14 mouse cellular contexts compared by ENCODE assay signal in genomic region chr2:33220674-33221338, GRCm38 (mm10). TPM values are rescaled to one million over a fixed set of nuclear protein-coding genes. Genes with fewer than 3 reads are reported as not detected.
DNase-seq lines count a peak whose midpoint lies in the region; ATAC-seq and TF ChIP-seq lines count a peak whose summit lies in the region.
"Had no signal": no experiment of that assay in that cellular context is flagged by ENCODE, and none has a peak within 500 bp of the region (broad histone marks: within the 10 kb centered on the region; RNA-seq: fewer than 3 reads in every experiment).

No protein-coding gene starts in this region.

- H3K9ac ChIP-seq in embryonic facial prominence, embryonic 11.5 days (replicated peaks; ENCODE audit: low read length), result no peak overlapping the region
- H3K9ac ChIP-seq: midbrain, embryonic 12.5 days; neural tube, embryonic 12.5 days had no signal

- WGBS in embryonic facial prominence, embryonic 11.5 days, result 79% methylated on average over 10 of the region's 10 CpGs
- 78% methylated on average over 10 of the region's 10 CpGs for WGBS in embryonic facial prominence, embryonic 10.5 days
- WGBS in olfactory bulb, adult 2 months, result 83% methylated on average over 10 of the region's 10 CpGs

- TF ChIP-seq CTCF in left cerebral cortex, adult 2 months (IDR thresholded peaks at IDR 0.05), result no peak
- TF ChIP-seq CTCF in olfactory bulb, adult 2 months (IDR thresholded peaks at IDR 0.05; ENCODE audit: insufficient read depth, low read depth, low read length), result no peak

- H3K9me3 ChIP-seq in embryonic facial prominence, embryonic 11.5 days (replicated peaks; ENCODE audit: control insufficient read depth, low read length), result no peaks in the 10 kb centered on the region
- no peaks in the 10 kb centered on the region for H3K9me3 ChIP-seq in embryonic facial prominence, embryonic 10.5 days
- H3K9me3 ChIP-seq: midbrain, embryonic 12.5 days; neural tube, embryonic 12.5 days had no signal

- H3K4me3 ChIP-seq in embryonic facial prominence, embryonic 11.5 days (ENCODE audit: low read depth, low read length), result no peak overlapping the region
- no peak overlapping the region for H3K4me3 ChIP-seq in embryonic facial prominence, embryonic 10.5 days
- no peak overlapping the region for H3K4me3 ChIP-seq in left cerebral cortex, adult 2 months
- no peak overlapping the region for H3K4me3 ChIP-seq in olfactory bulb, adult 2 months (ENCODE audit: insufficient read depth, low read depth, low read length)
- H3K4me3 ChIP-seq: midbrain, embryonic 12.5 days; neural tube, embryonic 12.5 days had no signal

- H3K27me3 ChIP-seq in embryonic facial prominence, embryonic 11.5 days (ENCODE audit: control insufficient read depth, insufficient read depth, low read length), result no peaks in the 10 kb centered on the region
- no peaks in the 10 kb centered on the region for H3K27me3 ChIP-seq in embryonic facial prominence, embryonic 10.5 days (replicated peaks; ENCODE audit: low read depth, poor library complexity, severe bottlenecking)
- H3K27me3 ChIP-seq: midbrain, embryonic 12.5 days; neural tube, embryonic 12.5 days had no signal

- TF ChIP-seq POLR2A in olfactory bulb, adult 2 months (IDR thresholded peaks at IDR 0.05; ENCODE audit: insufficient read depth, low read depth, low read length), result no peak

- peak; percentile 42 for DNase-seq in embryonic facial prominence, embryonic 11.5 days (ENCODE audit: low spot score)
- DNase-seq in embryonic facial prominence, embryonic 10.5 days (ENCODE audit: low spot score), result no peak
- no peak for DNase-seq in left cerebral cortex, adult 2 months (ENCODE audit: extremely low spot score in 1 of 2, low spot score in 2 of 2)
- DNase-seq in left cerebral cortex, adult 9 months (ENCODE audit: low spot score in 2 of 2), result no peak
- DNase-seq in kidney, postnatal 36 days, result peak; percentile 75 to 76
- no peak for DNase-seq in thymus, postnatal 0 days (ENCODE audit: low spot score)
- no peak for DNase-seq in spleen, postnatal 36 days (ENCODE audit: low spot score in 2 of 2)
- DNase-seq: cerebellum, adult 11-12 months; layer of hippocampus, postnatal 36 days; thymus, postnatal 36 days had no signal

- no peak for ATAC-seq in embryonic facial prominence, embryonic 11.5 days (replicated peaks; ENCODE audit: insufficient number of reproducible peaks, low FRiP score, low TSS enrichment, low read depth)
- ATAC-seq: intestine, embryonic 16.5 days had no signal

- H3K4me2 ChIP-seq in embryonic facial prominence, embryonic 11.5 days (ENCODE audit: low read depth, low read length), result no peak overlapping the region
- H3K4me2 ChIP-seq: midbrain, embryonic 12.5 days; neural tube, embryonic 12.5 days had no signal

- H3K4me1 ChIP-seq in embryonic facial prominence, embryonic 11.5 days (ENCODE audit: control insufficient read depth, insufficient read depth, low read length), result peaks cover 5% of the 10 kb centered on the region
- peaks cover 70% of the 10 kb centered on the region for H3K4me1 ChIP-seq in embryonic facial prominence, embryonic 10.5 days
- peaks cover 60% of the 10 kb centered on the region for H3K4me1 ChIP-seq in olfactory bulb, adult 2 months (ENCODE audit: control insufficient read depth, insufficient read depth, low read length)

- intact Hi-C loops in left cerebral cortex, adult 2 months (cut with DNase I), result no loop called here

- no peaks in the 10 kb centered on the region; the same call in 1 of the 2 replicates for H3K36me3 ChIP-seq in embryonic facial prominence, embryonic 11.5 days (replicated peaks; ENCODE audit: control insufficient read depth, insufficient read depth, low read depth, low read length)
- H3K36me3 ChIP-seq in embryonic facial prominence, embryonic 10.5 days (replicated peaks), result peaks cover 42% of the 10 kb centered on the region

- H3K27ac ChIP-seq in embryonic facial prominence, embryonic 11.5 days (replicated peaks; ENCODE audit: low read depth, low read length), result no peak overlapping the region
- H3K27ac ChIP-seq in embryonic facial prominence, embryonic 10.5 days (replicated peaks), result no peak overlapping the region
- H3K27ac ChIP-seq in left cerebral cortex, adult 2 months, result peak overlapping the region; percentile 89
- peak overlapping the region; percentile 87 for H3K27ac ChIP-seq in olfactory bulb, adult 2 months (ENCODE audit: insufficient read depth, low read depth, low read length)
- H3K27ac ChIP-seq: midbrain, embryonic 12.5 days; neural tube, embryonic 12.5 days had no signal

RNA-seq across cellular contexts. Expression of gene Angptl2, which starts 4.9 kb away (rescaled TPM):
- 28.6 and 30.4 TPM in 2 replicates for polyA plus RNA-seq in embryonic facial prominence, embryonic 11.5 days (2014; fragmentation: Nextera tagmentation; extraction: Ambion mirVana)
- polyA plus RNA-seq in embryonic facial prominence, embryonic 10.5 days (2016; fragmentation: Nextera tagmentation; extraction: Ambion mirVana), result 30.1 and 33.8 TPM in 2 replicates
- total RNA-seq in left cerebral cortex, adult 2 months (2021), result 1 to 10 TPM; 2.1 to 2.9 TPM
- polyA plus RNA-seq in olfactory bulb, adult 2 months (2012; ENCODE audit: insufficient read depth, insufficient read length, low replicate concordance, missing spikeins), result not detected in 2 replicates
- polyA plus RNA-seq in thymus, postnatal 0 days (2015; fragmentation: Nextera tagmentation; extraction: Ambion mirVana), result 29.8 and 34.7 TPM in 2 replicates

Comparison
In these comparisons a context has a peak if more than half of its experiments do, and no peak if none do; other contexts are left out.
1. DNase-seq: peak in embryonic facial prominence, embryonic 11.5 days (single experiment) and kidney, postnatal 36 days (2 of 2); none in embryonic facial prominence, embryonic 10.5 days (single experiment), left cerebral cortex, adult 2 months (0 of 2), left cerebral cortex, adult 9 months (0 of 2), thymus, postnatal 0 days (single experiment) and spleen, postnatal 36 days (0 of 2).
2. H3K27ac ChIP-seq: peak in left cerebral cortex, adult 2 months (single experiment) and olfactory bulb, adult 2 months (single experiment); none in embryonic facial prominence, embryonic 11.5 days (single experiment) and embryonic facial prominence, embryonic 10.5 days (single experiment).
3. RNA of gene Angptl2, which starts 4.9 kb away (polyA plus RNA-seq): 30.1 to 33.8 TPM in embryonic facial prominence, embryonic 10.5 days, 29.8 to 34.7 TPM in thymus, postnatal 0 days and 28.6 to 30.4 TPM in embryonic facial prominence, embryonic 11.5 days; not detected in olfactory bulb, adult 2 months; every median in the first group is over 10 times any median in the second.